Mouse (Mus musculus) embryonic facial prominence, embryonic 15.5 days (tissue): ENCODE data around the gene Ak1. TPM values are rescaled to one million over a fixed set of nuclear protein-coding genes. Genes with fewer than 3 reads are reported as not detected.

Source experiments
- ATAC-seq: fragments of 200-750 bp; cut with Nextera tagmentation; 2 replicates; pipeline ENCODE4 v1.8.0; 2017; ENCODE audit warnings: low read depth, moderate TSS enrichment; ENCODE audit not compliant: insufficient number of reproducible peaks, low FRiP score, low TSS enrichment
- H3K27ac ChIP-seq: fragments of 300-500 bp; sonication (generic); replicated peaks from 2 replicates; pipeline ENCODE4 v1.5.1; 2015; ENCODE audit warnings: mild to moderate bottlenecking, inconsistent platforms
- H3K27me3 ChIP-seq: fragments of 300-500 bp; sonication (generic); 2 replicates; pipeline ENCODE4 v1.6.1; 2015; ENCODE audit warnings: inconsistent platforms
- H3K36me3 ChIP-seq: fragments of 300-500 bp; sonication (generic); 2 replicates; pipeline ENCODE4 v1.6.1; 2015; ENCODE audit warnings: mild to moderate bottlenecking, inconsistent platforms
- H3K4me1 ChIP-seq: fragments of 300-500 bp; sonication (generic); 2 replicates; pipeline ENCODE4 v1.6.1; 2015; ENCODE audit warnings: inconsistent platforms
- H3K4me2 ChIP-seq: fragments of 300-500 bp; sonication (generic); replicated peaks from 2 replicates; pipeline ENCODE4 v1.6.1; 2015; ENCODE audit warnings: mild to moderate bottlenecking, inconsistent platforms
- H3K4me3 ChIP-seq: fragments of 300-500 bp; sonication (generic); replicated peaks from 2 replicates; pipeline ENCODE4 v1.5.1; 2015; ENCODE audit warnings: mild to moderate bottlenecking, inconsistent platforms
- H3K9ac ChIP-seq: fragments of 300-500 bp; sonication (generic); 2 replicates; pipeline ENCODE4 v1.6.1; 2015; ENCODE audit warnings: inconsistent platforms
- H3K9me3 ChIP-seq: fragments of 300-500 bp; sonication (generic); replicated peaks from 2 replicates; pipeline ENCODE4 v1.6.1; 2016; ENCODE audit warnings: inconsistent platforms
- WGBS: fragments of 180-500 bp; shearing (Covaris S2); methylation state at CpG from one replicate; pipeline ENCODE4 v1.1.7; 2015; 5-methylcytosine and 5-hydroxymethylcytosine counted together
- polyA plus RNA-seq: library from polyadenylated mRNA; unstranded; fragments of >200 nt; fragmentation: Nextera tagmentation; extraction: Ambion mirVana; gene quantifications from 2 replicates; pipeline ENCODE4 v1.2.1, GENCODE M21; 2015

The Ak1 gene
- polyA plus RNA-seq, 1 experiment from 2014 or later, result 67.9 TPM

DNA sequence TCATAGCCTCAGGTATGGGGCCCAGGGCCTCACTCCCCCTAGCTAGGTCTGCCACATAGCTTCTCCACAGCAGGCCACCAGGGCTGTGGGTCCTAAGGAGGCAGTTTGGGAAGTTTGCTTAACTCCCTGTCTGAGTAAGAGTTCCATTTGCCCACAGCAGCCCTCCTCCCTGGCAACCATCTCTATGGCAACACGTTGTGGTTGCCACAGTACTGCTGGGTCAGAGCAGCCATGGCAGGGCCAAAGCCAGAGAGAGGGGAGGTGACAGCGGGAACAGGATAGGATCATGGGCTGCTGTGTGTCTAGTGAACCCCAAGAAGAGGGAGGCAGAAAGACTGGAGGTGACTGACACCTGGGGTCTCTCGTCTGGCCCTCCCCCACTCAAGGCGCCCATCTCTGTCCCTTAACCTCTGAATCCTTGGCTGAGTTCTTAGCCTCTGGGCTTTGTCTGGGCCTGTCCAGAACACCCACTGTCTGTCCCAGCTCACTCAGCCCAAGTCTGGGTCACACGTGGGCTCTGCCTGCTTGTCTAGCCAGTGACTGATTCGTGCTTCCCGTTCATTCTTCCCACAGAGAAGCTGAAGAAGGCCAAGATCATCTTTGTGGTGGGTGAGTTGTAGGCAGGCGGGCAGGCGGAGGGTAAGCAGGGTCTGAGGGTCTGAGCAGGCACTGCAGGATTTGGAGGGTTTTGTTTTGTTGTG is 7.9 kb downstream of the Ak1 start:
- no peaks in the 10 kb centered on the region for H3K36me3 ChIP-seq
- H3K4me2 ChIP-seq, result peak overlapping the region; percentile 19
- peaks cover 70% of the 10 kb centered on the region for H3K4me1 ChIP-seq
- H3K9ac ChIP-seq, result no peak overlapping the region
- 0 out of 2 replicates have a peak overlapping the region, but pooled peaks have one; percentile 4 for H3K4me3 ChIP-seq
- ATAC-seq, result peak; percentile 25; the same call in 1 of the 2 replicates
- H3K9me3 ChIP-seq, result no peaks in the 10 kb centered on the region
- H3K27me3 ChIP-seq, result no peaks in the 10 kb centered on the region
- peak overlapping the region; percentile 84 for H3K27ac ChIP-seq
- 41% methylated on average over 9 of the region's 9 CpGs for WGBS

DNA sequence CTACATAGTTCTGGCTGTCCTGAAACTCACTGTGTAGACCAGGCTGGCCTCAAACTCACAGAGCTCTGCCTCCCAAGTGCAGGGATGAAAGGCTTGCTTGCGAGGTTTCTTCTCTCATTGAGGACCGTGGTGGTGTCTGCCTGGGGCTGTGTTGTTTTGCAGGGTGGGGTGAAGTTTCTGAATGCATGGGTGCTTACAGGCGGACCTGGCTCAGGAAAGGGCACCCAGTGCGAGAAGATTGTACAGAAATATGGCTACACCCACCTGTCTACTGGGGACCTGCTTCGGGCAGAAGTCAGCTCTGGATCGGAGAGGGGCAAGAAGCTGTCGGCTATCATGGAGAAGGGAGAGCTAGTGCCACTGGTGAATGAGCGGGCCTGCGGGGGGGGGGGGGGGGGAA is 8.5 kb downstream of the Ak1 start:
- Histone ChIP-seq H3K36me3 (no peaks in the 10 kb centered on the region), H3K9ac (no peak overlapping the region), H3K4me3 (no peak overlapping the region), H3K9me3 (no peaks in the 10 kb centered on the region), H3K4me1 (peaks cover 69% of the 10 kb centered on the region), H3K27me3 (no peaks in the 10 kb centered on the region), H3K27ac (no peak overlapping the region), H3K4me2 (no peak overlapping the region)
- 76% methylated on average over 8 of the region's 9 CpGs for WGBS
- ATAC-seq, result no peak

DNA sequence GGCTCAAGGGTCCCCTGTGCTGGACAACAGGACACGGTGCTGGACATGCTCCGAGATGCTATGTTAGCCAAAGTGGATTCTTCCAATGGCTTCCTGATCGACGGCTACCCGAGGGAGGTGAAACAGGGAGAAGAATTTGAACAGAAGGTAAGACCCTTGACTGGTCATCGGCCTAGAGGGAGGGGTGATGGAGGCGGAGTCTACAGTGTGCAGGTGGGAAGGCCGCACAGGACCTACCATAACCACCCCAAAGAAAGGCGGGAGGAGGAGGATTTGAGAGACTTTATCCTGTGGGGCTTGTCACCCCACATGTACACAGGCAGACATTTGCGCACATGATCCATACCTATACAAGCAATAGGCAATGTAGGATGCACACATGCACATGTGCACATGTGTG is 9.5 kb downstream of the Ak1 start:
- WGBS, result 84% methylated on average over 10 of the region's 10 CpGs
- no peak overlapping the region for H3K9ac ChIP-seq
- no peaks in the 10 kb centered on the region for H3K9me3 ChIP-seq
- H3K4me1 ChIP-seq, result peaks cover 59% of the 10 kb centered on the region
- H3K36me3 ChIP-seq, result no peaks in the 10 kb centered on the region
- no peak for ATAC-seq
- H3K4me3 ChIP-seq, result no peak overlapping the region
- H3K27ac ChIP-seq, result no peak overlapping the region
- no peaks in the 10 kb centered on the region for H3K27me3 ChIP-seq
- no peak overlapping the region for H3K4me2 ChIP-seq

DNA sequence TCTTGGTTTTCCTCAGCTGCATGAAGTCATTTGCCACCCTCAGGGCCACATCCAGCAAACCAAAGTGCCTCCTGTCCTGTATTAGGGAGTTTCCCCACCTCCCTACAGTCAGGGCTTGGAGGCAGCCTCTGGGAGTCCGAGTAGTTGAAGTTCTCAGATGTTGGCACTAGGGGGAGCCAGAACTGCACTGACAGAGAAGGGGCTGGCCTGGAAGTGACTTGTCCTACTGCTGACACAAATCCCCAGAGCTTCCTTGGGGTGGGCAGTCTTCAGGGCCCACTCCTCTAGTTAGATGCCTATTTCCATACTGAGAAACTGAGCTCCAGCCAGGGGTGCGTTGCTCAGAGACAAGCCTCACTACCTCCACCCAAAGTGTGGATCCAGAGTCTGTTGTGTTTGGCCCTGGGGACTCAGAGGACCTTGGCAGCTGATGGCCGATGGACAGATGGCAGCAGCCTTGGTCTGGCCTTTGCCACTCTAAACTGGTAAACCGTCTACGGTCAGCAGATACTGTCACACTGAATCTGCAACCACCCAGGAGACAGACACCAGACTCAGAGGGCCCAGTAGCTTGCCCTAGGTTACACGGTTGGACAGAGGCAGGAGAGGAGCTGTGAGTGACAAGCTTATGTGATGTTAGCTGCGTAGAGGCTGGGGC is 10.3 kb downstream of the Ak1 start:
- H3K4me1 ChIP-seq, result peaks cover 51% of the 10 kb centered on the region
- no peak overlapping the region for H3K4me2 ChIP-seq
- H3K9me3 ChIP-seq, result no peaks in the 10 kb centered on the region
- no peak overlapping the region for H3K9ac ChIP-seq
- WGBS, result 42% methylated on average over 7 of the region's 7 CpGs
- H3K4me3 ChIP-seq, result no peak overlapping the region
- no peak; the same call in 1 of the 2 replicates for ATAC-seq
- H3K27ac ChIP-seq, result no peak overlapping the region
- H3K36me3 ChIP-seq, result no peaks in the 10 kb centered on the region
- no peaks in the 10 kb centered on the region for H3K27me3 ChIP-seq

DNA sequence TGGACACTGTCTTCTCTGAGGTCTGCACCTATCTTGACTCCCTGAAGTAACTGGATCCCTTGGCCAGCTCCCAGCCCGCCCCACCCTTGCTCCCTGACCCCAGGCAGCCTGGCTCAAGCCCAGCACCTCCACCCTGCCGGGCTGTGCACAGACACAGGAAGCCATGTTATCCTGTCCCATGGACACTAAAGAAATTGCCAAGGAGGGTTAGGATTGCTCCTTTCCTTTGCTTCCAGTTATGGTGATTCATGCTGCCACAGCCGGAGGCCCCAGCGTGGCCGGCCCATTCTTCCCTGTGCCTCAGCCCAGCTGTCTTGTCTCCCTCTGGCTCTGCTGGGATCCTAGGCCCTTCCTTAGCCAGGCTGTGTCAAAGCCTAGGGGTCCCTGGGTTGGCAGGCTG is 12.1 kb downstream of the Ak1 start:
- no peak overlapping the region for H3K9ac ChIP-seq
- no peak overlapping the region for H3K4me3 ChIP-seq
- H3K9me3 ChIP-seq, result no peaks in the 10 kb centered on the region
- H3K27ac ChIP-seq, result peak overlapping the region; percentile 40; the same call in 1 of the 2 replicates
- H3K4me1 ChIP-seq, result peaks cover 43% of the 10 kb centered on the region
- H3K36me3 ChIP-seq, result no peaks in the 10 kb centered on the region
- 71% methylated on average over 5 of the region's 5 CpGs for whole genome bisulfite sequencing
- no peak for ATAC-seq
- no peak overlapping the region for H3K4me2 ChIP-seq
- H3K27me3 ChIP-seq, result no peaks in the 10 kb centered on the region

DNA sequence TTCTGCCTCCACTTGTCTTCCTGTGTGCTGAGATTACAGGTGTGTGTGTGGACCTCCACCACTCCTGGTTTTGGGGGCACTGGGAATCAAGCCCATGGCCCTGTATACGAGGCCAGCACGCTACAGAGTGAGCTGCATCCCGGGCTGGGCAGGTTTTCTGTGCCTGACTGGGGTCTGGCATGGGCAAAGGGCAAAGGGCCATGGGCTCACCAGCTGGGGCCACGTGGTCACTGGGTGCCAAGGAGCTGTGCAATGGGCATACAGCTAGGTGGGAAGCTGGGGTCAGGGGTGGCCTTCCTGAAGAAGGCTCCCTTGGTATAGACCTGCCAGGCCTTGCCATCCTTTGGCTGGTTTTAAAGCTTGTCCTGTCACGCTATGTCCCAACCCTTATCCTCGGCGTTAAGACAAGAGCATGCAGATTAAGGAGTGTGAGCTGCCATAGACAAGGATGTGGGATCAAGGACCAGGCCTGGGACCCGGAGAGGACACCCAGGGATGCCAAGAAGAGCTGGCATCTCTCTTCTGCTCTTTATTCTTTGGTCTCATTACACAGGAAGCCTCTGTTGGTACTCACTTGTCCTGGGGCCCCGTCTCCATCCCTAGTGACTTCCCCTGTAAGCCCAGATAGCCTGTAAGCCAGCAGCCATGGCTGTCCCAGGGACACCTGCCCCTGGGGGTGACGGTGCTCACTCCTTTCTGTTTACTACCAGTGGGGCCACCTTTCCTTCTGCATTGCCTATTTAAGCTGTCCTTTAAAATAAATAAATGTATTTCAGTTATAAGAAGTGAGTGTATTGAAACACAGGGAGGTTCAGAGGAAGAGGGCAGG is 12.9 kb downstream of the Ak1 start:
- Histone ChIP-seq H3K9me3 (no peaks in the 10 kb centered on the region), H3K36me3 (no peaks in the 10 kb centered on the region), H3K4me2 (no peak overlapping the region), H3K4me1 (peaks cover 35% of the 10 kb centered on the region), H3K9ac (no peak overlapping the region), H3K27me3 (no peaks in the 10 kb centered on the region), H3K4me3 (no peak overlapping the region), H3K27ac (no peak overlapping the region)
- 82% methylated on average over 10 of the region's 10 CpGs for WGBS
- no peak for ATAC-seq

DNA sequence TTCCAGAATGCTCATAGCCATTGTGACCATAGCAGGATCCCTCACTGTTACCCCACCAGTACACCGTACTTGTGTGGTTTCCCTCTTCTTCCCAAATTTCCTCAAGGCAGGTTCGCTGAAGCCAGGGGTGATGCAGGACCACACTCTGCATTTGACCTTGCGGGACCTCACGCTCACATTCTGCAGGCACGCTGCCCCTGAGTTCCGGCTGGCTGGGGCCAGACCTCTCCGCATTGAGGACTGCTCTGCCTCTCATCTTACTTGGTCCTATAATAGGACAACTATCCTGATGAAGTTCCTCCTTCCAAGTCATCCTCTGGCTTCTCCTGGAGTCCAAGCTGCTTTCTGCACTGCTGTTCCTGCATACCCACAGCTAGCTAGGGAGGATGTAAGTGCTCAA is 15.1 kb downstream of the Ak1 start:
- Histone ChIP-seq H3K4me1 (peaks cover 29% of the 10 kb centered on the region), H3K27ac (no peak overlapping the region), H3K9me3 (no peaks in the 10 kb centered on the region), H3K4me3 (no peak overlapping the region), H3K9ac (no peak overlapping the region), H3K36me3 (no peaks in the 10 kb centered on the region), H3K4me2 (no peak overlapping the region), H3K27me3 (no peaks in the 10 kb centered on the region)
- WGBS, result 78% methylated on average over 7 of the region's 7 CpGs
- ATAC-seq, result no peak

DNA sequence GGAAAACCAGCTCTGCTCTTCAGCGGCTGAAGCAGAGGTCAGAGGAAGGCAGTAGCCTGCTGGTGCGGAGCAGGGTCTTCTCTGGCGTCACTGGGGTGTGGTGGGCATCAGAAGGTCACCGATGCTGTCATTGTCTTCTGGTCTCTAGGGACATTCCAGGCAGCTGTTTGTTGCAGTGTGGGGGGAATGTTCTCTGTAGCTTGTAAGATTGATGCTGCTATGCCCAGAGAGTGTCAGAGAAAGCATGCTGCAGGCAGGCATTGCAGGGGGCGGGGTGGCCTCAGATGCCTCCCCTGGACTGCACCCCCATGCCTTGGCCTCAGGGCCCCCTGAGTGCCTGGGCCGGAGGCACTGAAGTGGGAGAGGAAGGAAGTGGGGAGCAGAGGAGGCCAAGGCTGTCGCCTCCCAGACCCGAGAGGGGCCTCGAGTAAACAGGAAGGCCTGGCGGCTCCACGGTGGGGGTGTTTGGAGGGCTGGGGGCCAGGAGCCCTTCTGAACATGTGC is 16.3 kb downstream of the Ak1 start:
- peak overlapping the region; percentile 41; the same call in 1 of the 2 replicates for H3K27ac ChIP-seq
- peaks cover 29% of the 10 kb centered on the region for H3K4me1 ChIP-seq
- H3K9me3 ChIP-seq, result no peaks in the 10 kb centered on the region
- no peak overlapping the region for H3K4me2 ChIP-seq
- ATAC-seq, result peak; percentile 60
- 15% methylated on average over 11 of the region's 11 CpGs for WGBS
- no peaks in the 10 kb centered on the region for H3K27me3 ChIP-seq
- no peaks in the 10 kb centered on the region for H3K36me3 ChIP-seq
- no peak overlapping the region for H3K4me3 ChIP-seq
- H3K9ac ChIP-seq, result no peak overlapping the region

DNA sequence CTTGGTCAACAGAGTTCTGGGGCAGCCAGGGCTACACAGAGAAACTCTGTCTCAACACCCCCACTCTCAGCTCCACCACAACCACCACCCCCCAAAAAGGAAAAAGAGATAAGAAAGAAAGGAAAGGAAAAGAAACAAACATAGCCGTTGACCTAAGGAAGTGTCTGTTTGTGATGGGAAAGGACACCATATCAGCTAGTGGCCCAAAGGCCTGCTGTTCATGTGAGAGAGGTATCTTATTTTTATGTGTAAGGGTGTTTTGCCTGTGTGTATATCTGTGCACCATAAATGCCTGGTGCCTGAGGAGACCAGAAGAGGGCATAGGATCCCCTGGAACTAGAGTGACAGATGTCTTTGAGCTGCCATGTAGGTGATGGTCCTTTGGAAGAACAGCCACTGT is 18.1 kb downstream of the Ak1 start:
- no peak overlapping the region for H3K4me3 ChIP-seq
- WGBS, result 69% methylated on average over 1 of the region's 1 CpGs
- no peak overlapping the region for H3K9ac ChIP-seq
- no peak overlapping the region for H3K27ac ChIP-seq
- H3K4me2 ChIP-seq, result no peak overlapping the region
- ATAC-seq, result no peak
- H3K27me3 ChIP-seq, result no peaks in the 10 kb centered on the region
- peaks cover 20% of the 10 kb centered on the region for H3K4me1 ChIP-seq
- H3K9me3 ChIP-seq, result no peaks in the 10 kb centered on the region
- no peaks in the 10 kb centered on the region for H3K36me3 ChIP-seq

DNA sequence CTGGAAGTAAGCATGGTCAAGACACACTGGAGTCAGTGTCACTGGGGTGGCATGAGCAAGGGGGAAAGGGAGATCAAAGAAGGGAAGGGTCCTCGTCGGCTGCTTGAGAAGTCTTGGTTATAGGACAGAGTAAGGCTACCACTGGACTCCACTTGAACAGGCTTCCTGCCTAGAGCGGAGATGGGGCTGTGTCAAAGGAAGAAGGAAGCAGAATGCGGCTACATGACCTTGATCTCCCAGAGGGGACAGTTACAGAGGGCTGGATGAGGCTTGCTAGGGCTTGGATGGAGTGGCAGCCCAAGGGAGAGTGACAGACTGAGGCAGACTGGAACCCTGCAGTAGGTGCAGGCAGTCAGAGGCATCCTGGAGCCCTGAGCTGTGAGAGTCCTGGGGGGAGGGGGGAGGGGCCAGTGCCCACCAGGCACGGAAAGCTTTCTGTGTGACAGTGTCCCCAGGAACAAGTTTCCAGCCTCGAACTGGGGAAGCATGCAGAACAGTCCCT is 19.0 kb downstream of the Ak1 start:
- Histone ChIP-seq H3K9me3 (no peaks in the 10 kb centered on the region), H3K36me3 (no peaks in the 10 kb centered on the region), H3K27ac (no peak overlapping the region), H3K4me1 (peaks cover 25% of the 10 kb centered on the region), H3K4me2 (no peak overlapping the region), H3K9ac (no peak overlapping the region), H3K4me3 (no peak overlapping the region), H3K27me3 (no peaks in the 10 kb centered on the region)
- 57% methylated on average over 6 of the region's 6 CpGs for WGBS
- no peak for ATAC-seq

DNA sequence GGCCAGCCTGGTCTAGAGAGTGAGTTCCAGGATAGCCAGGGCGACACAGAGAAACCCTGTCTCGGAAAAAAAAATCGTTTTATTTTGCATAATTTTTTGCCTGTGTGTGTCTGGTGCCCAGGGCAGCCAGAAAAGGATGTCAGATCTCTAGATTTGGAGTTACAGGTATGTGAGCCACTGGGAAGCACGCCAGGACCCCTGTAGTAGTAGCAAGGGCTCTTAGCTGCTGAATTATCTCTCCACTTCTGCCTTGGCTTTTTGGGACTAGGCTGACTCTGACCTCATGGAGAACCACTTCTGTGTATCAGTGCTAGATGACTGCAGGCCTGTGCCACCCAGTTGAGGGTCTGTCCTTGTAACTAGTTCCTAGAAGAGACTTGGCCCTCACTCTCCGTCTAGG is 20.3 kb downstream of the Ak1 start:
- no peak overlapping the region for H3K4me2 ChIP-seq
- no peak overlapping the region for H3K4me3 ChIP-seq
- H3K27me3 ChIP-seq, result no peaks in the 10 kb centered on the region
- no peak for ATAC-seq
- H3K36me3 ChIP-seq, result no peaks in the 10 kb centered on the region
- no peak overlapping the region for H3K27ac ChIP-seq
- WGBS, result 79% methylated on average over 5 of the region's 5 CpGs
- H3K9ac ChIP-seq, result no peak overlapping the region
- peaks cover 37% of the 10 kb centered on the region for H3K4me1 ChIP-seq
- no peaks in the 10 kb centered on the region for H3K9me3 ChIP-seq
